Mouse (Mus musculus): ENCODE results near the gene Gm44805. TPM values are rescaled to one million over a fixed set of nuclear protein-coding genes. Genes with fewer than 3 reads are reported as not detected.
A peak's percentile ranks its signal among the peaks of the same experiment; 100 is the strongest.

Gene Gm44805
- polyA plus RNA-seq, 1 experiment from 2014 or later: not detected

- Histone ChIP-seq H3K36me3 (ENCODE audit: control insufficient read depth, insufficient read depth, low read length) (no peaks in the 10 kb centered on the region), H3K4me1 (ENCODE audit: control insufficient read depth, insufficient read depth, low read length) (peaks cover 14% of the 10 kb centered on the region; the same call in 1 of the 2 replicates), H3K4me3 (ENCODE audit: low read length) (no peak overlapping the region), H3K9ac (ENCODE audit: low read depth, low read length) (no peak overlapping the region), H3K27me3 (replicated peaks; ENCODE audit: control insufficient read depth, insufficient read depth, low read length) (no peaks in the 10 kb centered on the region), H3K4me2 (ENCODE audit: low read depth, low read length) (no peak overlapping the region), H3K27ac (ENCODE audit: low read length) (no peak overlapping the region), H3K9me3 (ENCODE audit: control insufficient read depth, low read length) (no peaks in the 10 kb centered on the region)
- WGBS: 63% methylated on average over 14 of the region's 14 CpGs
- ATAC-seq: no peak
These were observed 8.0 kb downstream of the Gm44805 start for GRCm38 (mm10) chr7:19673083-19673699.

- H3K9ac ChIP-seq (ENCODE audit: low read depth, low read length): no peak overlapping the region
- H3K27me3 ChIP-seq (replicated peaks; ENCODE audit: control insufficient read depth, insufficient read depth, low read length): no peaks in the 10 kb centered on the region
- no peak for ATAC-seq
- H3K36me3 ChIP-seq (ENCODE audit: control insufficient read depth, insufficient read depth, low read length): no peaks in the 10 kb centered on the region
- H3K4me3 ChIP-seq (ENCODE audit: low read length): no peak overlapping the region
- no peak overlapping the region for H3K27ac ChIP-seq (ENCODE audit: low read length)
- no peaks in the 10 kb centered on the region for H3K9me3 ChIP-seq (ENCODE audit: control insufficient read depth, low read length)
- no peak overlapping the region for H3K4me2 ChIP-seq (ENCODE audit: low read depth, low read length)
- WGBS: 76% methylated on average over 10 of the region's 10 CpGs
- H3K4me1 ChIP-seq (ENCODE audit: control insufficient read depth, insufficient read depth, low read length): 0 out of 2 replicates have a peak, but pooled peaks cover 5% of the 10 kb centered on the region
These were observed 9.7 kb downstream of the Gm44805 start for GRCm38 (mm10) chr7:19671511-19671910.

GRCm38 (mm10) chr7:19668947-19669721 lies 12.1 kb downstream of the Gm44805 start:
- Histone ChIP-seq H3K27me3 (replicated peaks; ENCODE audit: control insufficient read depth, insufficient read depth, low read length) (no peaks in the 10 kb centered on the region), H3K4me1 (ENCODE audit: control insufficient read depth, insufficient read depth, low read length) (peaks cover 11% of the 10 kb centered on the region), H3K4me2 (ENCODE audit: low read depth, low read length) (peak overlapping the region; percentile 39), H3K27ac (ENCODE audit: low read length) (peak overlapping the region; percentile 84), H3K36me3 (ENCODE audit: control insufficient read depth, insufficient read depth, low read length) (no peaks in the 10 kb centered on the region), H3K9me3 (ENCODE audit: control insufficient read depth, low read length) (no peaks in the 10 kb centered on the region), H3K9ac (ENCODE audit: low read depth, low read length) (peak overlapping the region; percentile 63), H3K4me3 (ENCODE audit: low read length) (no peak overlapping the region)
- WGBS: 7% methylated on average over 10 of the region's 10 CpGs
- ATAC-seq: peak; percentile 83

- Histone ChIP-seq H3K4me1 (ENCODE audit: control insufficient read depth, insufficient read depth, low read length) (peaks cover 20% of the 10 kb centered on the region), H3K4me2 (ENCODE audit: low read depth, low read length) (no peak overlapping the region), H3K27ac (ENCODE audit: low read length) (no peak overlapping the region), H3K9ac (ENCODE audit: low read depth, low read length) (no peak overlapping the region), H3K9me3 (ENCODE audit: control insufficient read depth, low read length) (no peaks in the 10 kb centered on the region), H3K27me3 (replicated peaks; ENCODE audit: control insufficient read depth, insufficient read depth, low read length) (no peaks in the 10 kb centered on the region), H3K36me3 (ENCODE audit: control insufficient read depth, insufficient read depth, low read length) (no peaks in the 10 kb centered on the region), H3K4me3 (ENCODE audit: low read length) (no peak overlapping the region)
- no peak for ATAC-seq
- WGBS: 68% methylated on average over 2 of the region's 2 CpGs
These were observed 13.8 kb downstream of the Gm44805 start for GRCm38 (mm10) chr7:19667434-19667833.

- H3K27me3 ChIP-seq (replicated peaks; ENCODE audit: control insufficient read depth, insufficient read depth, low read length): no peaks in the 10 kb centered on the region
- no peak overlapping the region for H3K9ac ChIP-seq (ENCODE audit: low read depth, low read length)
- ATAC-seq: no peak
- H3K4me1 ChIP-seq (ENCODE audit: control insufficient read depth, insufficient read depth, low read length): peaks cover 20% of the 10 kb centered on the region
- no peak overlapping the region for H3K4me3 ChIP-seq (ENCODE audit: low read length)
- no peaks in the 10 kb centered on the region for H3K36me3 ChIP-seq (ENCODE audit: control insufficient read depth, insufficient read depth, low read length)
- no peak overlapping the region for H3K4me2 ChIP-seq (ENCODE audit: low read depth, low read length)
- H3K27ac ChIP-seq (ENCODE audit: low read length): no peak overlapping the region
- H3K9me3 ChIP-seq (ENCODE audit: control insufficient read depth, low read length): no peaks in the 10 kb centered on the region
- WGBS: 69% methylated on average over 3 of the region's 3 CpGs
These were observed 14.5 kb downstream of the Gm44805 start for GRCm38 (mm10) chr7:19666750-19667149.

- peak within 1 kb of the TSS; percentile 99 for H3K4me3 ChIP-seq (ENCODE audit: low read length)
- WGBS: under 1% methylated on average over 62 of the region's 63 CpGs
- peak within 1 kb of the TSS; percentile 97 for H3K9ac ChIP-seq (ENCODE audit: low read depth, low read length)
- peak; percentile 81 for ATAC-seq
- peak within 1 kb of the TSS; percentile 94 for H3K27ac ChIP-seq (ENCODE audit: low read length)
- no peaks in the 10 kb centered on the region for H3K27me3 ChIP-seq (replicated peaks; ENCODE audit: control insufficient read depth, insufficient read depth, low read length)
- peaks cover 20% of the 10 kb centered on the region for H3K4me1 ChIP-seq (ENCODE audit: control insufficient read depth, insufficient read depth, low read length)
- peaks cover under 1% of the 10 kb centered on the region for H3K36me3 ChIP-seq (ENCODE audit: control insufficient read depth, insufficient read depth, low read length)
- peak within 1 kb of the TSS; percentile 89 for H3K4me2 ChIP-seq (ENCODE audit: low read depth, low read length)
- H3K9me3 ChIP-seq (ENCODE audit: control insufficient read depth, low read length): no peaks in the 10 kb centered on the region
These were observed 16.0 kb downstream of the Gm44805 start, which contains the start of gene Clptm1 for GRCm38 (mm10) chr7:19664955-19665841. Clptm1 (minus strand) TSS chr7:19665033.

- under 1% methylated on average over 37 of the region's 37 CpGs for WGBS
These were observed 16.7 kb downstream of the Gm44805 start for GRCm38 (mm10) chr7:19664455-19664954.

GRCm38 (mm10) chr7:19663940-19664339 lies 17.3 kb downstream of the Gm44805 start:
- ATAC-seq: 0 out of 2 replicates have a peak, but pooled peaks have one; percentile 10
- peaks cover 15% of the 10 kb centered on the region for H3K4me1 ChIP-seq (ENCODE audit: control insufficient read depth, insufficient read depth, low read length)
- H3K4me3 ChIP-seq (ENCODE audit: low read length): peak overlapping the region; percentile 99
- H3K27me3 ChIP-seq (replicated peaks; ENCODE audit: control insufficient read depth, insufficient read depth, low read length): no peaks in the 10 kb centered on the region
- H3K27ac ChIP-seq (ENCODE audit: low read length): no peak overlapping the region
- H3K9ac ChIP-seq (ENCODE audit: low read depth, low read length): peak overlapping the region; percentile 97
- peak overlapping the region; percentile 89 for H3K4me2 ChIP-seq (ENCODE audit: low read depth, low read length)
- peaks cover 4% of the 10 kb centered on the region for H3K36me3 ChIP-seq (ENCODE audit: control insufficient read depth, insufficient read depth, low read length)
- no peaks in the 10 kb centered on the region for H3K9me3 ChIP-seq (ENCODE audit: control insufficient read depth, low read length)
- WGBS: 10% methylated on average over 8 of the region's 8 CpGs

More at GRCm38 (mm10) chr7:19664455-19664954, 16.7 kb downstream of the Gm44805 start:
- Histone ChIP-seq H3K4me1 (ENCODE audit: control insufficient read depth, insufficient read depth, low read length) (peaks cover 15% of the 10 kb centered on the region), H3K9me3 (ENCODE audit: control insufficient read depth, low read length) (no peaks in the 10 kb centered on the region), H3K27ac (ENCODE audit: low read length) (peak overlapping the region; percentile 60), H3K9ac (ENCODE audit: low read depth, low read length) (peak overlapping the region; percentile 97), H3K4me2 (ENCODE audit: low read depth, low read length) (peak overlapping the region; percentile 89), H3K27me3 (replicated peaks; ENCODE audit: control insufficient read depth, insufficient read depth, low read length) (no peaks in the 10 kb centered on the region), H3K4me3 (ENCODE audit: low read length) (peak overlapping the region; percentile 99), H3K36me3 (ENCODE audit: control insufficient read depth, insufficient read depth, low read length) (peaks cover 4% of the 10 kb centered on the region)
- peak; percentile 38; the same call in 1 of the 2 replicates for ATAC-seq
